Mouse (Mus musculus): ENCODE results near the gene Tmem107. TPM values are rescaled to one million over a fixed set of nuclear protein-coding genes. Genes with fewer than 3 reads are reported as not detected.

Gene Tmem107
- polyA plus RNA-seq (2015; fragmentation: Nextera tagmentation; extraction: Ambion mirVana): 60.8 and 61.3 TPM in 2 replicates

DNA sequence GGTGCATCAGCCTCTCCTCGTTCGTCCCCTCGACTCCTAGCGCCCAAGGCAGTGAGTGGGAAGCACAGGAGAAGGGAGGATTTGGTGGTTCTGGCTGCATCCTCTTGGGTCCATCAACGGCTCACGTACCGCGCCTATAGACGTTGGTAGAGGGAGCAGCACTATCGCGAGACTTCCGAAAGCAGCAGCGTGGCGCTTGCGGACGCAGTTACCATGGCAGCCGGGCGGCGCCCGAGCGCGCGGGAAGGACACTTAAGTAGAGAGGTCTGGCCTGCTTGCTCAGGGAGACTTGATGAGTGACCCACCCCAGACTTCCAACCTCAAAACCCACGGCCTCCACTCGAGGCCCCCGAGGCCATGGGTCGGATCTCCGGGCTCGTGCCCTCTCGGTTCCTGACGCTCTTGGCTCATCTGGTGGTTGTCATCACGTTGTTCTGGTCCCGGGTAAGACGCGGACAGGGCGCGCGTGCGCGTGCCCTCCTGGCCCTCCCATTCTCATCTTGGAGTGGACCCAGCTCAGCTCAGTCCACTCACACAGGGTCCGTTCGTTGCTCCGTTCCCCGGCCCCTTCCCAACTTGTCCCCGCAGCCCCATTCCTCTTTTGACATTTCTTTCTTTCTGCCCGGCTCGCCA, at the start of gene Tmem107:
Gene Tmem107, plus strand, starts transcription at position 217 of the 633 bp plus-strand sequence.
- peaks cover 20% of the 10 kb centered on the region; the same call in 1 of the 2 replicates for H3K4me1 ChIP-seq (replicated peaks; ENCODE audit: insufficient read depth, low read length)
- H3K27me3 ChIP-seq (ENCODE audit: insufficient read depth, low read length): no peaks in the 10 kb centered on the region
- H3K4me3 ChIP-seq (replicated peaks; ENCODE audit: low read depth, low read length): peak within 1 kb of the TSS; percentile 58
- H3K9ac ChIP-seq (ENCODE audit: low read depth, low read length): peak within 1 kb of the TSS; percentile 77
- peak within 1 kb of the TSS; percentile 85 for H3K4me2 ChIP-seq (ENCODE audit: low read length)
- DNase-seq (ENCODE audit: low spot score) (peak; percentile 98), ATAC-seq (replicated peaks; ENCODE audit: low FRiP score, low read depth) (peak; percentile 84)
- TF ChIP-seq CTCF (IDR thresholded peaks at IDR 0.05; ENCODE audit: low read depth): no peak
- H3K36me3 ChIP-seq (ENCODE audit: insufficient read depth, low read length): no peaks in the 10 kb centered on the region
- under 1% methylated on average over 47 of the region's 47 CpGs for WGBS
- H3K27ac ChIP-seq: peak within 1 kb of the TSS; percentile 92
- no peaks in the 10 kb centered on the region for H3K9me3 ChIP-seq (replicated peaks; ENCODE audit: low read length)

DNA sequence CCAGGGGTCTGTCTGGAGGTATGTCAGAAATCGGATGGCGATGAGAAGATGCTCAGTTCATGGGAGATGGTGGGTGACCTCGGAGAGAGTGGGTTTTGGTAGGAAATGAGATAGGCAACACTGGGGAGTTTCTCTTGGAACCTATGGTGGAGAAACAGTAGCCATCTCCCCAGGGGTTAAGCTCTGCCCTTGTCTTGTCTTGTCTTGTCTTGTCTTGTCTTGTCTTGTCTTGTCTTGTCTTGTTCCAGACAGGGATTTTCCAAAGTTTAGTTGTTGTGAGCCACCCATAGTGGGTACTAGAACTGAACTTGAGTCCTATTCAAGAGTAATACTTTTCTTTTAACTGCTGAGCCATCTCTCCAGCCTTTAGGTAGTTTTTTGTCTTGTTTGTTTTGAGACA, 44.0 kb upstream of the Tmem107 start:
- no peak for TF ChIP-seq CTCF (IDR thresholded peaks at IDR 0.05; ENCODE audit: low read depth)
- no peak for ATAC-seq (replicated peaks; ENCODE audit: low FRiP score, low read depth)
- WGBS: 95% methylated on average over 3 of the region's 3 CpGs

DNA sequence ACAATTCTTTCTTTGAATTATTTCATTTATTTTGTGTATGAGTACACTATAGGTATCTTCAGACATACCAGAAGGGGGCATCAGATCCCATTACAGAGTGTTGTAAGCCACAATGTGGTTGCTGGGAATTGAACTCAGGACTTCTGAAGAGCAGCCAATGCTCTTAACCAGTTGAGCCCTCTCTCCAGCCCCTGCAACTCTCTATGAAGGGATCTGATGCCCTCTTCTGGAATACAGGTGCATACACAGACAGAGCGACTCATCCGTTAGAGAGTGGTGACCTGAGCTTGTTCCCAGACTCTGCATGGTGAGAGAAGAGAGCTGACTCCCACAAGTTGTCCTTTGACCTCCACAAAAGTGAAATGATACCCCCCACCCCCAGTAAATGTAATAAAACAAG, 41.8 kb upstream of the Tmem107 start:
- TF ChIP-seq CTCF (IDR thresholded peaks at IDR 0.05; ENCODE audit: low read depth): peak; percentile 60
- 63% methylated on average over 2 of the region's 2 CpGs for WGBS

More for the DNA sequence above, 44.0 kb upstream of the Tmem107 start:
- no peak overlapping the region for H3K27ac ChIP-seq
- no peaks in the 10 kb centered on the region for H3K27me3 ChIP-seq (ENCODE audit: insufficient read depth, low read length)
- H3K4me1 ChIP-seq (replicated peaks; ENCODE audit: insufficient read depth, low read length): no peaks in the 10 kb centered on the region
- no peak for DNase-seq (ENCODE audit: low spot score)
- no peaks in the 10 kb centered on the region for H3K9me3 ChIP-seq (replicated peaks; ENCODE audit: low read length)
- no peak overlapping the region for H3K4me2 ChIP-seq (ENCODE audit: low read length)
- peaks cover 91% of the 10 kb centered on the region for H3K36me3 ChIP-seq (ENCODE audit: insufficient read depth, low read length)
- H3K4me3 ChIP-seq (replicated peaks; ENCODE audit: low read depth, low read length): no peak overlapping the region
- H3K9ac ChIP-seq (ENCODE audit: low read depth, low read length): no peak overlapping the region

DNA sequence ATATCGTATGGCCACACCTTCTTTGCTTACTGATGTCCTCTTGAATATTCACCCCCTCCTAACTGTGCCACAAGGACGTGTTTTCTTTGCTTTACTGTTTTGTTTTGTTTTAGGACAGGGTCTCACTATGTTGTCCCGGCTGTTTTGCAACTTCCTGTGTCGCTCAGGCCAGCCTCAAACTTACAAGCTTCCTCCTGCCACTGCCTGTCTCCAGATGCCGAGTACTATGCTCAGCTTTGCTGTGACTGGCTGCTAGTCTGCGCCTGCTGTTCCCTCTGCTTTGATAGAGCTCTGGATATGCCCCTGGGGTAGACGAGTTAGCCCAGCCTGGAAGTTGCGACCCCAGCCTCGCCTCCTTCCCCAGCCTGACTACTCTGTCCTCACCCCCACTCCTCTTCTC, 37.1 kb upstream of the Tmem107 start:
- H3K4me2 ChIP-seq (ENCODE audit: low read length): no peak overlapping the region
- 74% methylated on average over 9 of the region's 9 CpGs for WGBS
- H3K36me3 ChIP-seq (ENCODE audit: insufficient read depth, low read length): peaks cover 51% of the 10 kb centered on the region

More for the DNA sequence above, 41.8 kb upstream of the Tmem107 start:
- Histone ChIP-seq H3K4me2 (ENCODE audit: low read length) (no peak overlapping the region), H3K4me3 (replicated peaks; ENCODE audit: low read depth, low read length) (no peak overlapping the region), H3K27me3 (ENCODE audit: insufficient read depth, low read length) (no peaks in the 10 kb centered on the region), H3K27ac (no peak overlapping the region), H3K9ac (ENCODE audit: low read depth, low read length) (no peak overlapping the region), H3K4me1 (replicated peaks; ENCODE audit: insufficient read depth, low read length) (no peaks in the 10 kb centered on the region), H3K9me3 (replicated peaks; ENCODE audit: low read length) (no peaks in the 10 kb centered on the region), H3K36me3 (ENCODE audit: insufficient read depth, low read length) (peaks cover 86% of the 10 kb centered on the region)
- DNase-seq (ENCODE audit: low spot score) (peak; percentile 32), ATAC-seq (replicated peaks; ENCODE audit: low FRiP score, low read depth) (no peak)

DNA sequence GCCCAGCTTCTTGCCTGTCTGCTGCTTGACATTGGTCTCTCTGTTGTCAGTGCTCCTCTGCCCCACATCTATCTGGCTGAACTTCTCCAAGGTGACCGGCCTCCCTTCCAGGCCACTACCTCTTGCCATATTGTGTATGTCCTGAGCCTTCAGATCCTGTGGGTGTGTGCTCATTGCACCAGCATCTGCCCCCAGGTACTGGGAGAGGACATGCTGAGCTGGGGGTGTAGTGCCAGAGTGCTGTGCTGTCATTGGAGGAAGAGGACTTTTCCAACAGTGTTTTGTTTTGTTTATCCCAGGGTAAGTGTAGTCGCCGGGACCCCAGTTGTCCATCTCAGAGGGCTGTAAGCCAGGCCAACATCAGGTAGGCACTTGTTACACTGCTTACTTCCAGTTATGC, 36.0 kb upstream of the Tmem107 start:
- Histone ChIP-seq H3K36me3 (ENCODE audit: insufficient read depth, low read length) (peaks cover 41% of the 10 kb centered on the region), H3K9me3 (replicated peaks; ENCODE audit: low read length) (no peaks in the 10 kb centered on the region), H3K4me1 (replicated peaks; ENCODE audit: insufficient read depth, low read length) (peaks cover 11% of the 10 kb centered on the region; the same call in 1 of the 2 replicates), H3K27me3 (ENCODE audit: insufficient read depth, low read length) (no peaks in the 10 kb centered on the region), H3K4me3 (replicated peaks; ENCODE audit: low read depth, low read length) (no peak overlapping the region), H3K27ac (no peak overlapping the region), H3K4me2 (ENCODE audit: low read length) (no peak overlapping the region), H3K9ac (ENCODE audit: low read depth, low read length) (no peak overlapping the region)
- ATAC-seq (replicated peaks; ENCODE audit: low FRiP score, low read depth) (no peak), DNase-seq (ENCODE audit: low spot score) (no peak)
- TF ChIP-seq CTCF (IDR thresholded peaks at IDR 0.05; ENCODE audit: low read depth): no peak
- WGBS: 89% methylated on average over 3 of the region's 3 CpGs

More for the DNA sequence above, 37.1 kb upstream of the Tmem107 start:
- ATAC-seq (replicated peaks; ENCODE audit: low FRiP score, low read depth) (no peak), DNase-seq (ENCODE audit: low spot score) (no peak)
- Histone ChIP-seq H3K9ac (ENCODE audit: low read depth, low read length) (no peak overlapping the region), H3K4me1 (replicated peaks; ENCODE audit: insufficient read depth, low read length) (0 out of 2 replicates have a peak, but pooled peaks cover 2% of the 10 kb centered on the region), H3K27me3 (ENCODE audit: insufficient read depth, low read length) (no peaks in the 10 kb centered on the region), H3K27ac (no peak overlapping the region), H3K4me3 (replicated peaks; ENCODE audit: low read depth, low read length) (no peak overlapping the region), H3K9me3 (replicated peaks; ENCODE audit: low read length) (no peaks in the 10 kb centered on the region)
- TF ChIP-seq CTCF (IDR thresholded peaks at IDR 0.05; ENCODE audit: low read depth): no peak

DNA sequence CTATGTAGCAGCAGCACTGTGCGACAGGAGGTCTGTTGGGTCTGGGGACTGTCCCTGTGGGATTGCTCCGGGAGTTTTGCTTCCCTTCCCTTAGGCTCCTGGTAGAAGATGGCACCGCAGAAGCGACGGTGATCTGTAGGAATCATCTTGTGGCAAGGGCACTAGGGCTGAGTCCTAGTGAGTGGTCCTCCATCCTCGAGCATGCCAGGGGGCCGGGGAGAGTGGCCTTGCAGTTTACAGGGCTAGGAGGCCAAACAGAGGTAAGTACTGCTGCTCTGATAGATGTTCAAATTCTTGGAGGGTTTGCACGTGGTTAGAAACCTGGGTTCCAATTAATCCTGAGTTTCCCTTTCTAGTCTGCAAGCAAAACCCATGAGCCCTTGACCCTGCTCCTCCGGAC, 35.2 kb upstream of the Tmem107 start:
- Histone ChIP-seq H3K4me1 (replicated peaks; ENCODE audit: insufficient read depth, low read length) (peaks cover 12% of the 10 kb centered on the region; the same call in 1 of the 2 replicates), H3K27ac (peak overlapping the region; percentile 39; the same call in 1 of the 2 replicates), H3K27me3 (ENCODE audit: insufficient read depth, low read length) (no peaks in the 10 kb centered on the region), H3K4me3 (replicated peaks; ENCODE audit: low read depth, low read length) (no peak overlapping the region), H3K36me3 (ENCODE audit: insufficient read depth, low read length) (peaks cover 32% of the 10 kb centered on the region), H3K9me3 (replicated peaks; ENCODE audit: low read length) (no peaks in the 10 kb centered on the region), H3K4me2 (ENCODE audit: low read length) (no peak overlapping the region), H3K9ac (ENCODE audit: low read depth, low read length) (no peak overlapping the region)
- DNase-seq (ENCODE audit: low spot score) (no peak), ATAC-seq (replicated peaks; ENCODE audit: low FRiP score, low read depth) (no peak)
- WGBS: 85% methylated on average over 9 of the region's 9 CpGs
- TF ChIP-seq CTCF (IDR thresholded peaks at IDR 0.05; ENCODE audit: low read depth): no peak
